Mouse (Mus musculus): ENCODE results near the gene Usp33. TPM values are rescaled to one million over a fixed set of nuclear protein-coding genes. Genes with fewer than 3 reads are reported as not detected.

The Usp33 gene
- polyA plus RNA-seq, 1 experiment, result 20.1 TPM

GRCm38 (mm10) chr3:152412362-152412761, 66.1 kb downstream of the Usp33 start:
- no peak for TF ChIP-seq GATA1 (IDR thresholded peaks at IDR 0.05; ENCODE audit: low read length)

GRCm38 (mm10) chr3:152428925-152429324, 82.6 kb downstream of the Usp33 start:
- TF ChIP-seq GATA1 (IDR thresholded peaks at IDR 0.05; ENCODE audit: low read length), result no peak

GRCm38 (mm10) chr3:152432677-152433076, 86.4 kb downstream of the Usp33 start:
- no peak for TF ChIP-seq GATA1 (IDR thresholded peaks at IDR 0.05; ENCODE audit: low read length)

GRCm38 (mm10) chr3:152435590-152435989, 89.3 kb downstream of the Usp33 start:
- TF ChIP-seq GATA1 (IDR thresholded peaks at IDR 0.05; ENCODE audit: low read length), result no peak

GRCm38 (mm10) chr3:152438068-152438467, 91.8 kb downstream of the Usp33 start:
- TF ChIP-seq GATA1 (IDR thresholded peaks at IDR 0.05; ENCODE audit: low read length), result no peak

- no peak for TF ChIP-seq GATA1 (IDR thresholded peaks at IDR 0.05; ENCODE audit: low read length)
Observed at GRCm38 (mm10) chr3:152442795-152443194, 96.5 kb downstream of the Usp33 start.

Other genes starting within 250 kb of the Usp33 start
- not detected in 2 replicates for gene Gipc2, start 180.2 kb upstream of the Usp33 start, polyA plus RNA-seq (2012)
- gene Dnajb4, start 136.2 kb upstream of the Usp33 start, polyA plus RNA-seq (2012), result 2.6 and 3.3 TPM in 2 replicates
- 728 and 892 TPM in 2 replicates for gene Fubp1, start 136.1 kb upstream of the Usp33 start, polyA plus RNA-seq (2012)
- not detected in 2 replicates for gene Nexn, start 80.1 kb upstream of the Usp33 start, polyA plus RNA-seq (2012)
- gene Miga1, start 6.1 kb upstream of the Usp33 start, polyA plus RNA-seq (2012), result 28.3 and 40.2 TPM in 2 replicates
- gene Zzz3, start 49.0 kb downstream of the Usp33 start, polyA plus RNA-seq (2012), result 8.9 and 13.4 TPM in 2 replicates